Mouse (Mus musculus) embryonic facial prominence, embryonic 11.5 days (tissue): ENCODE results near the gene Fem1a. TPM values are rescaled to one million over a fixed set of nuclear protein-coding genes. Genes with fewer than 3 reads are reported as not detected.

Experiments used
- ATAC-seq: fragments of 200-750 bp; cut with Nextera tagmentation; replicated peaks from 2 replicates; pipeline ENCODE4 v1.8.0; 2017; ENCODE audit warnings: low read depth; ENCODE audit not compliant: insufficient number of reproducible peaks, low FRiP score, low TSS enrichment
- DNase-seq: peaks from one replicate; pipeline ENCODE4 v3.0.0-alpha.2; 2015; ENCODE audit warnings: low spot score
- H3K27ac ChIP-seq: fragments of 300-500 bp; sonication (generic); replicated peaks from 2 replicates; pipeline ENCODE4 v1.5.1; 2014; ENCODE audit warnings: mild to moderate bottlenecking, low read depth, low read length, control low read depth
- H3K27me3 ChIP-seq: fragments of 300-500 bp; sonication (generic); 2 replicates; pipeline ENCODE4 v1.6.1; 2014; ENCODE audit warnings: mild to moderate bottlenecking, low read length, moderate library complexity, mixed read lengths; ENCODE audit not compliant: control insufficient read depth, insufficient read depth
- H3K36me3 ChIP-seq: fragments of 300-500 bp; sonication (generic); replicated peaks from 2 replicates; pipeline ENCODE4 v1.6.1; 2014; ENCODE audit warnings: low read depth, mild to moderate bottlenecking, low read length, moderate library complexity, mixed read lengths; ENCODE audit not compliant: control insufficient read depth, insufficient read depth
- H3K4me1 ChIP-seq: fragments of 300-500 bp; sonication (generic); 2 replicates; pipeline ENCODE4 v1.6.1; 2014; ENCODE audit warnings: low read length, mixed read lengths; ENCODE audit not compliant: control insufficient read depth, insufficient read depth
- H3K4me2 ChIP-seq: fragments of 300-500 bp; sonication (generic); 2 replicates; pipeline ENCODE4 v1.6.1; 2014; ENCODE audit warnings: low read depth, mild to moderate bottlenecking, control low read depth, low read length, moderate library complexity
- H3K4me3 ChIP-seq: fragments of 300-500 bp; sonication (generic); 2 replicates; pipeline ENCODE4 v1.5.1; 2014; ENCODE audit warnings: low read depth, low read length, control low read depth
- H3K9ac ChIP-seq: fragments of 300-500 bp; sonication (generic); replicated peaks from 2 replicates; pipeline ENCODE4 v1.6.1; 2014; ENCODE audit warnings: mild to moderate bottlenecking, control low read depth, low read length
- H3K9me3 ChIP-seq: fragments of 300-500 bp; sonication (generic); replicated peaks from 2 replicates; pipeline ENCODE4 v1.6.1; 2016; ENCODE audit warnings: mild to moderate bottlenecking, low read length, inconsistent platforms, mixed read lengths; ENCODE audit not compliant: control insufficient read depth
- WGBS: fragments of 180-500 bp; shearing (Covaris S2); extraction: QIAGEN DNeasy Blood & Tissue Kit; methylation state at CpG from one replicate; pipeline ENCODE4 v1.1.7; 2014; 5-methylcytosine and 5-hydroxymethylcytosine counted together
- polyA plus RNA-seq: library from polyadenylated mRNA; unstranded; fragments of >200 nt; fragmentation: Nextera tagmentation; extraction: Ambion mirVana; gene quantifications from 2 replicates; pipeline ENCODE4 v1.2.1, GENCODE M21; 2014

Gene Fem1a
- 10.1 and 11.6 TPM in 2 replicates for polyA plus RNA-seq

DNA sequence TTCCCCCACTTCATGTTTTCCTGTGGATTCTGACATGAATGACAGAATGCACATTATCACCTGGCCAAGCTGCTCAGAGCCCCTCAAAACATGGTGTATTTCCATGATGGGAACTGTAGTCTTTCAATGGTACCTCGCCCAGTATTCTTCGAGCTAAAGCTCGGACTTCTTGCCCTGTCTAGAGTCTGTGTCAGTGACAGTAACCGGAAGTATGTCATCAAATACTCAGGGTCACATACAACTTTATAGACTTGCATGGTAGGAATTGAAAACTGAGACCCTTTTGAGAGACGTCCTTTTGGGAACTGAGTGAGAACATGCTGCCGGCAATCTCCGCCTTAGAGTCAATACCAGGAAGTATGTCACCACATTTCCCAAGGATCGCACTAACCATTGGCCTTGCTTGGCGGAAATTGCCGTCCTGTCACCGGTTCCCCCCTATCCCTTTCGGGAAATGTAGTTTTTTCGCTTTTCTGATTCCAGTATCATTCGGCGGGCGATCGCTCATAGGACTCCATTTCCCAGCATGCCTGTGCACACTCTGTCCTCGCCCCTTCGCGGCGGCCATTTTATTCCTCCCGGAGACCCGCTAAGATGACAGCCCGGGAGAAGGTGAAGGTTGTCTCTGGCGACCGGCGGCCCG is at the start of gene Fem1a:
TSS of gene Fem1a (plus strand) at position 572 of the 643 bp plus-strand sequence.
- Histone ChIP-seq H3K9ac (peak within 1 kb of the TSS; percentile 54), H3K27ac (peak within 1 kb of the TSS; percentile 78), H3K4me1 (no peaks in the 10 kb centered on the region; the same call in 1 of the 2 replicates), H3K27me3 (no peaks in the 10 kb centered on the region), H3K4me3 (peak within 1 kb of the TSS; percentile 68), H3K36me3 (no peaks in the 10 kb centered on the region), H3K4me2 (peak within 1 kb of the TSS; percentile 90), H3K9me3 (no peaks in the 10 kb centered on the region)
- under 1% methylated on average over 28 of the region's 28 CpGs for WGBS
- DNase-seq, result peak; percentile 99
- peak; percentile 84 for ATAC-seq

DNA sequence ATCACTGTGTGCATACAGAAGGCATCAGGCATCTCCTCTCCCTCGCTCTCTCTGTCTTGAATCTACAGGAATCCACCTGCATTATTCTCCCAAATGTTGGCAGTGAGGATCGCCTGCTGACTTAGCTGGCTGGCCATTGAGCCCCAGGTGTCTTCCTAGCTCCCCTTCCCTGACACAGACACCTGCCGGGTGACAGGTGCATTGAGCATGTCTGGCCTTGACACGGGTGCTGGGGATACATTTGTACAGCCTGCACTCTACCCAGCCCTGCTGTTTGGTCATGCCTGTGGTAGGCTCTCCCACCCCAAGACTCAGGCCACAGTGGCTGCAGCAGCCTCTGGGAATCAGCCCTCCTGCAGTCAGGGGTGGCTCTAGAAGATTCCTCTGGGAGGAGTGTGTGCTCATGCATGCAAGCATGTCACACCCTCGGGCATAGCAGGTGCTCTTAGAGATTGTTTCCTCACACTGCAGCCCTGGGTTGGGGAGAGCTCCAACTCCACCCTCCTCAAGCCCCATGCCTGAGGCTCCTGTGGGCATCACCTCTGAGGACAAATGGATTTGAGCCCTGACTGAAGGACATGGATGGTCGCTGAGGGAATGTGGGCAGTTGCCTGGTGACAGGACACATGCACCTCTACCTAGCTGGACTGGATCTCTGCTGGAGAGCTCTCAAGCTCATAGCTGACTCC is 49.5 kb upstream of the Fem1a start:
- ATAC-seq, result no peak
- peaks cover 10% of the 10 kb centered on the region for H3K36me3 ChIP-seq
- WGBS, result 82% methylated on average over 6 of the region's 6 CpGs
- H3K4me2 ChIP-seq, result no peak overlapping the region
- H3K4me3 ChIP-seq, result no peak overlapping the region
- H3K27ac ChIP-seq, result no peak overlapping the region
- H3K9ac ChIP-seq, result no peak overlapping the region
- no peaks in the 10 kb centered on the region for H3K9me3 ChIP-seq
- H3K27me3 ChIP-seq, result no peaks in the 10 kb centered on the region
- DNase-seq, result no peak
- H3K4me1 ChIP-seq, result no peaks in the 10 kb centered on the region

DNA sequence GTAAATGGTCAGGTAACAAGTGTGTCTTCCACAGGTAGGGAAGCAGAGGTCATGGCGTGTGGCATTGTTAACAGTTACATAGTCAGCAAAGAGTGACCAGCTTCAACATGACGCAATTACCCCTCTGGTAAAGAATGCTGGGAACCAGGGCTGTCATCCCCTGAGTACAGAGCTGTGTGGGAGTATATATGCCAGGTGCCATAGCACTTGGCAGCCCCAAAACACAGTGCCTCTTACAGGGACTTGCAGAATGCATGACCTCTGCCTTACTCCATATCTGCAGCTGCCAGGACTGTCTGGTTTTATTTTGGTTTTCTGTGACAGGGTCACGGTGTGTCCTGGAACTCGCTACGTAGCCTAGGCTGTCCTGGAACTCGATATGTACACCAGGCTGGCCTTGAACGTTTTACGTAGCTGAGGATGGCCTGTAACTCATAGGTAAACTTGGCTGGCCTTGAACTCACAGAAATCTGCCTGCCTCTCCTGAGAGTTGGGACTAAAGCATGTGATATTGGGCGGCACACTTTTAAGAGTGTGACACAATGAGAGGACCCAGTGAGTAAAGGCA is 48.6 kb upstream of the Fem1a start:
- ATAC-seq (no peak), DNase-seq (no peak)
- H3K4me1 ChIP-seq, result no peaks in the 10 kb centered on the region
- no peak overlapping the region for H3K27ac ChIP-seq
- H3K27me3 ChIP-seq, result no peaks in the 10 kb centered on the region
- no peak overlapping the region for H3K4me2 ChIP-seq
- no peaks in the 10 kb centered on the region for H3K9me3 ChIP-seq
- no peak overlapping the region for H3K4me3 ChIP-seq
- H3K36me3 ChIP-seq, result peaks cover 10% of the 10 kb centered on the region
- no peak overlapping the region for H3K9ac ChIP-seq
- WGBS, result 91% methylated on average over 9 of the region's 9 CpGs

DNA sequence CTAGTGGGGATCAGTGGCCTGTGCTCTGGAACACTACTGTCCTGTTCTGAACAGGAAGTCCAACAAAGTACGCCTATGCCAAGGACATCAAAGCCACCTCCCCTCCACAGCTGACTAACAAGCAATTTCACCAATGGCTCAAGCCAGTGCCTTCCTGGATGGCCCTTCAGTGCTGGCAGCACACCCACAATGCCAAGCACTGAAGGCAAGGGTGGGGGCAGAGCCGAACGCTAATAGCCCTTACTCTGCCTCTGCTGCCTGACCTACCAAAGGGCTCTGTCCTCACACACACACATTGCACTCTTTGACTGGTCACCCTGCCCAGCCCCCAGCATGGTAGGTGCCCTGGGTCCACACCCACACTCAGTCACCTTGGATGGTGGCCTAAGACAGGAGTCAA is 47.8 kb upstream of the Fem1a start:
- no peaks in the 10 kb centered on the region for H3K4me1 ChIP-seq
- no peak for ATAC-seq
- H3K4me2 ChIP-seq, result no peak overlapping the region
- H3K4me3 ChIP-seq, result no peak overlapping the region
- no peak overlapping the region for H3K9ac ChIP-seq
- peaks cover 10% of the 10 kb centered on the region for H3K36me3 ChIP-seq
- no peaks in the 10 kb centered on the region for H3K27me3 ChIP-seq
- WGBS, result 90% methylated on average over 3 of the region's 3 CpGs
- no peak for DNase-seq
- no peak overlapping the region for H3K27ac ChIP-seq
- no peaks in the 10 kb centered on the region for H3K9me3 ChIP-seq

DNA sequence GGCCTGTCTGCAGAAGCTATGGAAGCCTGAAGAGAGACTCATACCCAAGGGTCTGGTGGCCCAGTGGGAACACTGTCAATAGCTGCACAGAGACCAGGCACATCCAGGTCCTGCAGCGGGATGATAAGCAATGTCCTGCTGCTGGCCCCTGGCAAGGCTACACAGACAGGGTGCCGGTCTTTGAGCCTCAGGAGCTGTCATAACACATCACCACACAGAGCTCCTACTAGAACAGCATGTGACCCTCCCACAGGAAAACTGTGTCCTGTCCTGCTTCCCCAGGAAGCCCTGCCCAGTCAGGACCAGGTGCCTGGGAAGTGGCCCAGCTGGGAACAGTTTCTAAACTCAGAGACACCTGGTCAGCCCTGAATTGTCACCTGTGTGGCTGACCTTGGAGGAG is 45.5 kb upstream of the Fem1a start:
- Histone ChIP-seq H3K27me3 (no peaks in the 10 kb centered on the region), H3K9ac (no peak overlapping the region), H3K36me3 (peaks cover 10% of the 10 kb centered on the region), H3K4me2 (no peak overlapping the region), H3K9me3 (no peaks in the 10 kb centered on the region), H3K4me3 (no peak overlapping the region), H3K27ac (no peak overlapping the region), H3K4me1 (no peaks in the 10 kb centered on the region)
- DNase-seq, result no peak
- no peak for ATAC-seq
- WGBS, result 80% methylated on average over 2 of the region's 2 CpGs

DNA sequence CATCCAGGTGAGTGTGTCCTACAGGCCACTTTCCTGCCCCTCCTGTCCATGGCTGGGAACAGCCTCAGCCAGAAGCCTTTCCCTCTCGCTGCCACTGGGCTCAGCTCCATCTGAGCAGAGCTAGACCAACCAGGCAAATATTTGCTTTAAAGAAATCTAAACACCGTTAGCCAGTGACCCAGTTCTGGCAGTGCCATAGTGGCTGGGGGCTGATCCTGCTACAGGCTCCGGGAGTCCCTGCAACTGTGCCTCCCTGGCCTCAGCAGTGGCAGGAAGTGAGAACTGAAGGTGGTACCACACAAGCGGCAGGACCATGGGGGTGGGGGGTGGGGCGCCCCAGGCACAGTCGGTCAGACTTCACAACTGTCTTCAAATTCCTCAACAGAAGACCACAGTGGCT is 43.9 kb upstream of the Fem1a start:
- no peak overlapping the region for H3K4me2 ChIP-seq
- ATAC-seq (no peak), DNase-seq (no peak)
- no peaks in the 10 kb centered on the region for H3K9me3 ChIP-seq
- no peak overlapping the region for H3K9ac ChIP-seq
- H3K27ac ChIP-seq, result no peak overlapping the region
- 64% methylated on average over 6 of the region's 6 CpGs for WGBS
- H3K4me3 ChIP-seq, result no peak overlapping the region
- H3K36me3 ChIP-seq, result peaks cover 5% of the 10 kb centered on the region
- H3K27me3 ChIP-seq, result no peaks in the 10 kb centered on the region
- peaks cover 3% of the 10 kb centered on the region; the same call in 1 of the 2 replicates for H3K4me1 ChIP-seq

DNA sequence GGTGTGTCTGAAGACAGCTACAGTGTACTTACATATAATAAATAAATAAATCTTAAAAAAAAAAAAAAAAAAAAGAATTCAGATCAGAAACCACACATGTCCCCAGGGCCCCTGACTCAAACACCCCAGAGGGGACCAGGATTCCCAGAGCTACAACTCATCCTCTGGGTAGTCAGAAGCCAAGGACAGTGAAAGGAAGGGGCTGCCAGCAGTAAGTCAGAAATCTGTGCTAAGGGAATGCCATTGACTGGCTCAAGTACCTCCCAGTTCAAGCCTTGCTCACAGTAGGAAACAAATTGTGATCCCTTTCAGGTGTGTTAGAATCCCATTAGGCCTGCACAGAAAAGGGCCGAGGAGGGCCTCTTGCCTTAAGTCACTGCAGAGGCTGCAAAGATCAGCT is 42.4 kb upstream of the Fem1a start:
- no peaks in the 10 kb centered on the region for H3K9me3 ChIP-seq
- no peak overlapping the region for H3K27ac ChIP-seq
- H3K9ac ChIP-seq, result no peak overlapping the region
- no peak overlapping the region for H3K4me2 ChIP-seq
- ATAC-seq, result no peak
- WGBS, result 87% methylated on average over 1 of the region's 1 CpGs
- H3K4me1 ChIP-seq, result peaks cover 5% of the 10 kb centered on the region; the same call in 1 of the 2 replicates
- no peak for DNase-seq
- no peak overlapping the region for H3K4me3 ChIP-seq
- H3K36me3 ChIP-seq, result peaks cover 4% of the 10 kb centered on the region
- H3K27me3 ChIP-seq, result no peaks in the 10 kb centered on the region

DNA sequence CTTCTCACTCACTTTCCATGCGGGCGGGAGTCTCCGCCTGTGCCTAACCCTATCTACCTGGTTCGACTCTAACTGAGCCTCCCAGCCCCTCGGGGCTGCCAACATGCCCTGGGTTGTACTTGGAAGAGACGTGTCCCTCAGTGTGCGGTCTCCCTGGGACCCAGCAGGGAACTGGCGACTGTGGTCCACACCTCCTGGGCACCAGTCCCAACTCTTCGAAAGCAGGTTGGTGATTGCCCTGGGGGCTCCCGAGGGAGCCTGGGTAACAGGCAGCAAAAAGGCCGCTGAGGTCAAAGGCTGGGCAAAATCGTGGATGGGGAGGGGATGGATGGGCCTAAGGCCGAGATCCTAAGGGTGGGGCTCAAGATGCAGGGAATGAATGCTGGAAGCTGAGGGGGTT is 38.9 kb upstream of the Fem1a start:
- WGBS, result 59% methylated on average over 13 of the region's 13 CpGs
- H3K9ac ChIP-seq, result peak overlapping the region; percentile 88
- no peak for ATAC-seq
- H3K4me3 ChIP-seq, result peak overlapping the region; percentile 97
- peaks cover 5% of the 10 kb centered on the region; the same call in 1 of the 2 replicates for H3K4me1 ChIP-seq
- no peaks in the 10 kb centered on the region for H3K36me3 ChIP-seq
- no peaks in the 10 kb centered on the region for H3K27me3 ChIP-seq
- peak overlapping the region; percentile 76 for H3K4me2 ChIP-seq
- H3K9me3 ChIP-seq, result no peaks in the 10 kb centered on the region
- DNase-seq, result no peak
- H3K27ac ChIP-seq, result no peak overlapping the region
